Mouse (Mus musculus): ENCODE measurements around the gene Mecr.

- TF ChIP-seq CTCF (IDR thresholded peaks at IDR 0.05; ENCODE audit: low read depth, low read length), result no peak
- no peak for TF ChIP-seq POLR2A (IDR thresholded peaks at IDR 0.05; ENCODE audit: extremely low read depth, insufficient read depth, low read length)
Observed at GRCm38 (mm10) chr4:131796312-131797080, 46.8 kb upstream of the Mecr start.
